Mouse (Mus musculus) limb, embryonic 13.5 days (tissue): ENCODE results near the gene Tnfsf8. TPM values are rescaled to one million over a fixed set of nuclear protein-coding genes. Genes with fewer than 3 reads are reported as not detected.

Source experiments
- ATAC-seq: fragments of 200-750 bp; cut with Nextera tagmentation; 2 replicates; pipeline ENCODE4 v1.8.0; 2017; ENCODE audit warnings: low read depth, moderate number of reproducible peaks, moderate TSS enrichment; ENCODE audit not compliant: low FRiP score
- H3K27ac ChIP-seq: fragments of 300-500 bp; sonication (generic); 2 replicates; pipeline ENCODE4 v1.5.1; 2015; ENCODE audit warnings: inconsistent platforms, mild to moderate bottlenecking, moderate library complexity
- H3K27me3 ChIP-seq: fragments of 300-500 bp; sonication (generic); 2 replicates; pipeline ENCODE4 v1.6.1; 2015; ENCODE audit warnings: mild to moderate bottlenecking, inconsistent platforms
- H3K36me3 ChIP-seq: fragments of 300-500 bp; sonication (generic); 2 replicates; pipeline ENCODE4 v1.6.1; 2015; ENCODE audit warnings: inconsistent platforms, mild to moderate bottlenecking, moderate library complexity
- H3K4me1 ChIP-seq: fragments of 300-500 bp; sonication (generic); 2 replicates; pipeline ENCODE4 v1.6.1; 2015; ENCODE audit warnings: inconsistent platforms
- H3K4me2 ChIP-seq: fragments of 300-500 bp; sonication (generic); replicated peaks from 2 replicates; pipeline ENCODE4 v1.6.1; 2015; ENCODE audit warnings: inconsistent platforms, mild to moderate bottlenecking, moderate library complexity
- H3K4me3 ChIP-seq: fragments of 300-500 bp; sonication (generic); 2 replicates; pipeline ENCODE4 v1.5.1; 2015; ENCODE audit warnings: moderate library complexity, mild to moderate bottlenecking, inconsistent platforms
- H3K9ac ChIP-seq: fragments of 300-500 bp; sonication (generic); 2 replicates; pipeline ENCODE4 v1.6.1; 2015; ENCODE audit warnings: mild to moderate bottlenecking, inconsistent platforms
- H3K9me3 ChIP-seq: fragments of 300-500 bp; sonication (generic); 2 replicates; pipeline ENCODE4 v1.6.1; 2016; ENCODE audit warnings: inconsistent platforms
- WGBS: fragments of 180-500 bp; shearing (Covaris S2); methylation state at CpG from one replicate; pipeline ENCODE4 v1.1.7; 2015; 5-methylcytosine and 5-hydroxymethylcytosine counted together
- polyA plus RNA-seq: library from polyadenylated mRNA; unstranded; fragments of >200 nt; fragmentation: Nextera tagmentation; extraction: Ambion mirVana; gene quantifications from 2 replicates; pipeline ENCODE4 v1.2.1, GENCODE M21; 2015

The Tnfsf8 gene
- polyA plus RNA-seq = 0.06 TPM in 1 of 2 replicates, not detected in the other

DNA sequence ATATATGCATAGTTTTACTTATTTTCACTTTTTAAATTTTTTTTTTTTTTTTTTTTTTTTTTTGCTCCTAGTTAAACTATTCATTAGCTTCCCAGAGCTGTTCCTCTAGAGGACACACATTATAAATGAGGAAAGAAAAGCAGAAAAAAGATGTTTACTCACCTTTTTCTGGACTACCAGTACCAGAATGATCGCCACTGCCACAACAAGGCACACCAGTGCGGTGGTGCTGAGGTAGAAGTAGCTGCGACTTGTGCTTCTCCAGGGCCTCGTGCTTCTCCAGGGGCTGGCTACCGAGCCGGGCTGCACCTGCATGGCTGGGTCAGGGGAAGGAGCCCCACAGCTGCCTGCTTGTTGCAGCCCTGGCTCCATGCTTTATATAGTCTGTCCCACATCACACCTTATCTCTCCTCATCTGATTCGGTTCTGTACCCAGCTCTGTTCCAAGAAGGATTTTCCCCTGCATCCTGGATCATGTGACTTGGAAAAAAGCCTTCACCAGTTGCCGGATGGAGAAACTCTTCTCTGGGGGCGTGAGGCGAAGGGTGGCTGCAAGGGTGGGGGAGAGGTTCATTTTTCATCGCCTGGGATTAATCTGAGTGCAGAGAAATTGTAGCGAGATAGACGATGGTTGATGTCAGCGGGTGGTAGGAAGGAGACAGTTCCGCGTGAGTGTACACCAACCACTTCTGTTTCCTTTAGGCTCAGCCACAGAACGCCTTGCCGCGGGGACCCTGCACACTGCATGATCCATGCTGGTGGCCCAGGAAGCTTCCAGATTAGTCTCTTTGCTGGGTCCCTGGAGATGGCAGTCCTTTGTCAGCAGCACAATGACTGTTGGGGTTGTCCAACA, at the start of gene Tnfsf8:
TSS of gene Tnfsf8 (minus strand) at position 660 of the 853 bp plus-strand sequence.
- H3K4me2 ChIP-seq = no peak within 1 kb of the TSS
- H3K4me1 ChIP-seq = peaks cover 19% of the 10 kb centered on the region
- WGBS = 80% methylated on average over 19 of the region's 19 CpGs
- H3K27ac ChIP-seq = no peak within 1 kb of the TSS
- H3K4me3 ChIP-seq = no peak within 1 kb of the TSS
- no peak within 1 kb of the TSS for H3K9ac ChIP-seq
- H3K27me3 ChIP-seq = no peaks in the 10 kb centered on the region
- H3K36me3 ChIP-seq = no peaks in the 10 kb centered on the region
- no peak for ATAC-seq
- H3K9me3 ChIP-seq = no peaks in the 10 kb centered on the region

DNA sequence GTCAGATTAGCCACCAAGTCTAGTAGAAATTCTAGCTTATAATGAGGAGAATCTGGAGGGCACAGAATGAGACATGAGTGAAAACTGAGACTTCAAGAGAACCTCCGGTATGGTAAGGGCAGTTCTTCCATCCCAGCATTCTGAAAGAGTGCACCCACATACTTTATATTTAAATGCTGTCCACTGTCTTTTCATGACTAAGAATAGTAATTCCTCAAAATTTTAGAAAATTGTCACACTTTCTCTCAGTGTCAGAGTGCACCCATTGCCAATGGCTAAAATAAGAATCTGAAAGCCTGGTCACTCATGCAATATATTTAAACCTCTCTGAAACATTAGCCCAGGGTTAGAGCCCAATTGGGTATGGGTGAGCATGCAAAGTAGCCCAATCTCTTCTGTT, 47.4 kb upstream of the Tnfsf8 start:
- no peaks in the 10 kb centered on the region for H3K4me1 ChIP-seq
- H3K4me3 ChIP-seq = no peak overlapping the region
- WGBS = 89% methylated on average over 1 of the region's 1 CpGs
- no peak overlapping the region for H3K27ac ChIP-seq
- no peak for ATAC-seq
- no peaks in the 10 kb centered on the region for H3K36me3 ChIP-seq
- no peaks in the 10 kb centered on the region for H3K9me3 ChIP-seq
- no peak overlapping the region for H3K9ac ChIP-seq
- no peak overlapping the region for H3K4me2 ChIP-seq
- no peaks in the 10 kb centered on the region for H3K27me3 ChIP-seq

DNA sequence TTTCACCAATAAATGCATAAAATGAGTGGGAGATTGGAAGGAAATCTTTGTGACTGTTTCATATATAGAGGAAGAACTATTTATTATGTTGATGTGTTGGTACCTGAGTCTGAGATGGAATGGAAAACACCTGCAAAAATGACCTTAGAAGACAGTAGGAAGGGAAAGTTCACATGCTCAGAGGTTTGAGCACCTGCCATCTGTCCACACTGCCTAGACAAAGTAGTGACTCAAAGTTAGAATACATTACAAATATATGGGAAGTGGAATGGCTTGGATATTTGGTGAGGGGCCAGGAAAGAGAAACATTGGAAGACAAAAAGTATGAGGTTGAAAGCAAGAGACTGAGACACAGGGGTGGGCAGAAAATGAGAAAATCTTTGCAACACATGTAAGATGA, 46.3 kb upstream of the Tnfsf8 start:
- Histone ChIP-seq H3K4me3 (no peak overlapping the region), H3K27me3 (no peaks in the 10 kb centered on the region), H3K36me3 (no peaks in the 10 kb centered on the region), H3K9ac (no peak overlapping the region), H3K27ac (no peak overlapping the region), H3K4me1 (no peaks in the 10 kb centered on the region), H3K4me2 (no peak overlapping the region), H3K9me3 (no peaks in the 10 kb centered on the region)
- no peak for ATAC-seq

DNA sequence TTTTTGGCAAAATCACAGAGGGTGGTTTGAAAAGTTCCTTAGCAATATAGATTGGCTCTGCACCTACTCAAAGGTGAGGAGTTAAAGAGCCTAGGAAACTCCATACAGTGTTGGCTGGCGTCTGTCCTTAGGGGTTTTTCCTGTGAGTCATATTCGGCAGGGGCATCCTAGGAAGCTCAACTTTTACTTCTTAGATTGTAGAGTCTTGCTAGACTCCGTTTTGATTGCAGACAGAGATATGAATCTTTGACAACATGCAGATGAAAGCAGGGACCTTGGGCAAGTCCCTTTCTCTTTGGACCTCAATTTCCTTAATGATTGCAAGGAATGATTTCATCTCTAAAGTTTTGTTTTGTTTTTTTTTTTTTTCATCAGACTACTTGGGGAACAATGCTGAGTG, 44.9 kb upstream of the Tnfsf8 start:
- Histone ChIP-seq H3K9me3 (no peaks in the 10 kb centered on the region), H3K27me3 (no peaks in the 10 kb centered on the region), H3K36me3 (no peaks in the 10 kb centered on the region), H3K4me2 (no peak overlapping the region), H3K4me1 (no peaks in the 10 kb centered on the region), H3K27ac (no peak overlapping the region), H3K4me3 (no peak overlapping the region), H3K9ac (no peak overlapping the region)
- ATAC-seq = no peak
- WGBS = 66% methylated on average over 3 of the region's 3 CpGs

DNA sequence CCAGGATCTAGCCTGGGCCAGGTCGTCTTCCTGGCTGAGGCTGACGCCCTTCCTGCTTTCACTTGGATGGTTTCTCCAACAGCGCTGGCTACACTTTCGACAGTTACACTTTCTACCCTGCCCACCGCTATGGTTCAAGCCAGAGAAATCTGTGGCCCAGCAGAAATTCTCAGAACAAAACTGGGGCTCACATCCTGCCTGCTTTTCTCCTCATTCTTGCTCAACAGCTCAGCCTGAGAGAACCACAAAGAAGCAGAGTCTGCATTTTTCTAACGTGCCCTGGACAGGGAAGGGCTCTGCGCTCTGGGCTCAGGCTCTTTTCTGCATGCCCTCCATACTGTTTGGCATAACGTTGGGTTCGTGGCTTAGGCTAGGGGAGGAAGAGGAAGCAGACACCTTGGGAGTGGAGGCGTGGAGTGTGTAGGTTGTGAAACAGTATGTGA, 38.0 kb upstream of the Tnfsf8 start:
- H3K9ac ChIP-seq = no peak overlapping the region
- no peak overlapping the region for H3K4me2 ChIP-seq
- H3K27me3 ChIP-seq = no peaks in the 10 kb centered on the region
- H3K36me3 ChIP-seq = no peaks in the 10 kb centered on the region
- no peak overlapping the region for H3K4me3 ChIP-seq
- no peak for ATAC-seq
- no peak overlapping the region for H3K27ac ChIP-seq
- 77% methylated on average over 10 of the region's 10 CpGs for WGBS
- H3K4me1 ChIP-seq = no peaks in the 10 kb centered on the region
- H3K9me3 ChIP-seq = no peaks in the 10 kb centered on the region

DNA sequence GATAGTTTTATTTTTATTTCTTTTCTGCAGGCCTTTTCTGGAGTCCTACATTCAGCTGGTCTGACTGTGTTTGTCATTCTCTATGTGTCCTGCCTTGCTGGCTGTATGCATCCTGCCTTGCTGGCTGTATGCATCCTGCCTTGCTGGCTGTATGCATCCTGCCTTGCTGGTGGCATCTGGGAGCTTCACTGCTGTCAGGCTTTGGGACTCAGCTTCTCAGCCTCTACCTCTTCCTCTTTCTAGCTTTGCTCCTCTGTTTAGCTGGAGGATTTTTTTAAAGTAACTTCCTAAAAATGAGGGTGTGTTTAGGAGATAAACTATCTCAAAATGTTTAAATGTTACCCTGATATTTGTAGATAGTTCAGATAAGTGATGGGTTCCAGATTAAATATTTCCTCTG, 36.0 kb upstream of the Tnfsf8 start:
- H3K9me3 ChIP-seq = no peaks in the 10 kb centered on the region
- no peaks in the 10 kb centered on the region for H3K36me3 ChIP-seq
- no peaks in the 10 kb centered on the region for H3K4me1 ChIP-seq
- no peak overlapping the region for H3K27ac ChIP-seq
- ATAC-seq = no peak
- H3K4me3 ChIP-seq = no peak overlapping the region
- H3K9ac ChIP-seq = no peak overlapping the region
- H3K27me3 ChIP-seq = no peaks in the 10 kb centered on the region
- H3K4me2 ChIP-seq = no peak overlapping the region

DNA sequence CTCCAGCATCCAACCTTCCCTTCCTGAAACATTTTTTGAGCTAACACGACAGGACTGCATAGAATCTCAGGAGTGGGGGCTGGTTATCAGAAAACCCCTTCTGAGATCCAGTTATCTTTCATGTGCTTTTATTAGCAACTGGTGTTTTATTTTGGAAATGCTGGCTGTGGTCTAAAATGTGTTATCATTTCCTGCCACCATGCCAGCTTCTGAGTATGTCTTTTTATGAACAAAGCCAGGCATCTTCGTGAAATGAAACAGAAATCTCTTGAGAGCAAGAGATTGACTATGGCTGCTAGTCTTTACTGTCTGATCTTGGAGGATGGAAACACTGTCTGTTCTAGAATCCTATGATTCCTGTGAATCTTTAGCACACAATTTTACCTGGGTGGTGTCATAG, 25.0 kb upstream of the Tnfsf8 start:
- no peaks in the 10 kb centered on the region for H3K9me3 ChIP-seq
- H3K9ac ChIP-seq = no peak overlapping the region
- 84% methylated on average over 2 of the region's 2 CpGs for WGBS
- no peak overlapping the region for H3K4me3 ChIP-seq
- H3K4me2 ChIP-seq = no peak overlapping the region
- H3K4me1 ChIP-seq = no peaks in the 10 kb centered on the region
- H3K36me3 ChIP-seq = no peaks in the 10 kb centered on the region
- H3K27me3 ChIP-seq = no peaks in the 10 kb centered on the region
- no peak overlapping the region for H3K27ac ChIP-seq
- no peak for ATAC-seq

DNA sequence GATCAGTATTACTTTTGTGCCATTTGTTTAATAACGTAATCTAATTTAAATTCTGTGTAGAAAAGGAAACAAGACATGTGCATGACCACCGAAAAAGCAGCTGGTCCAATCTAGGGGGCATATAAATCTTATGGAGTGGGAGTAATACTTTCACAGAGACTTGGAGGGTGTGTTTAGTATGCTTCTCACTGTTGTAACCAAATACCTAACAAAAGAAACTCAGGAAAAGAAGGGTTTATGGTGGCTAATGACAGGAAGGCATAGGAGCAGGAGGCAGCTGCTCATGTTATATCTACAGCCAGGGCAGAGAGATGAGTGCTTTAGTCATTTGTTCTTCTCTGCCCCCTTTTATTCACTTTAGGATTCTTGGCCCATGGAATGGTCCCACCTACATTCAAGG, 15.6 kb upstream of the Tnfsf8 start:
- Histone ChIP-seq H3K27ac (no peak overlapping the region), H3K36me3 (no peaks in the 10 kb centered on the region), H3K4me3 (no peak overlapping the region), H3K9me3 (no peaks in the 10 kb centered on the region), H3K9ac (no peak overlapping the region), H3K27me3 (no peaks in the 10 kb centered on the region), H3K4me2 (no peak overlapping the region), H3K4me1 (0 out of 2 replicates have a peak, but pooled peaks cover 3% of the 10 kb centered on the region)
- ATAC-seq = no peak
- 71% methylated on average over 2 of the region's 2 CpGs for WGBS

DNA sequence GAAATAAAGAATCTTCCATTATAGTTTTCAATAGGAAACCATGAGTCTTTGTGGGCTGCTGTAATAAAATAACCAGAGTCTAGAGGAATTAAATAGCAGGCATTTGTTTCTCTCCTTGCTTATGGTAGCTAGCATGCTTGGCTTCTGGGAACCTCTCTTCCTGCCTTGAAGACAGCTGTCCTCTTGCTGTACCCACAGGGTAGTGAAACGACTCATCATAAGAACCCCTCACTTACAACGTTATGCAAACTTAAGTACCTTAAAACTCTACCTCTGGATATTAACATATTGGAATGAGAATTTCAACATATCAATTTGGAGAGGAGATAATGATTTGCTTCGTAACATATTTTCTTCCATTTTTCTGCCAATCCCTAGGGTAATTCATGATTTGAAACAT, 14.3 kb upstream of the Tnfsf8 start:
- Histone ChIP-seq H3K27ac (no peak overlapping the region), H3K36me3 (no peaks in the 10 kb centered on the region), H3K4me2 (no peak overlapping the region), H3K27me3 (no peaks in the 10 kb centered on the region), H3K9ac (no peak overlapping the region), H3K4me1 (0 out of 2 replicates have a peak, but pooled peaks cover 3% of the 10 kb centered on the region), H3K9me3 (no peaks in the 10 kb centered on the region), H3K4me3 (no peak overlapping the region)
- 86% methylated on average over 3 of the region's 3 CpGs for WGBS
- no peak for ATAC-seq

DNA sequence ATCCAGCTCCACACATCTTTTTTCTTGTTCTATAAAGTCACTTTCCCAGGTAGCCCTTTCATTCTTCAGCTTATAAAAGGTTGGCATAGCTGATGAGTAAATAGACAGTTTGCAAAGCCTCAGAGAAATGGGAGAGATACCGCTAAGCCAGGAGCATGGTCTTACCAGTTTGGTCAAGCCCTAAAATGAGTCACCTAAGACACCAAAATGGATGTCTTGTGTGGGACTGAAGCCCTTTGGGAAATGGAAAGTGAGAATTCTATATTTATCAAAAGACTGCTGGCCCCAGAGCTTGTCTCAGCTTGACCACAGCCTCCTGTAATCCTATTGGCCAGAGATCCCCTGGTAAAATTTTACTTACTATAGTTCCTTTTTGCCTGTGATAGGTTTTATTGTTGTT, 9.5 kb upstream of the Tnfsf8 start:
- H3K27ac ChIP-seq = no peak overlapping the region
- H3K4me1 ChIP-seq = 0 out of 2 replicates have a peak, but pooled peaks cover 3% of the 10 kb centered on the region
- no peak overlapping the region for H3K4me3 ChIP-seq
- H3K4me2 ChIP-seq = no peak overlapping the region
- no peaks in the 10 kb centered on the region for H3K9me3 ChIP-seq
- H3K27me3 ChIP-seq = no peaks in the 10 kb centered on the region
- H3K9ac ChIP-seq = no peak overlapping the region
- no peaks in the 10 kb centered on the region for H3K36me3 ChIP-seq
- ATAC-seq = no peak
- 96% methylated on average over 1 of the region's 1 CpGs for WGBS

DNA sequence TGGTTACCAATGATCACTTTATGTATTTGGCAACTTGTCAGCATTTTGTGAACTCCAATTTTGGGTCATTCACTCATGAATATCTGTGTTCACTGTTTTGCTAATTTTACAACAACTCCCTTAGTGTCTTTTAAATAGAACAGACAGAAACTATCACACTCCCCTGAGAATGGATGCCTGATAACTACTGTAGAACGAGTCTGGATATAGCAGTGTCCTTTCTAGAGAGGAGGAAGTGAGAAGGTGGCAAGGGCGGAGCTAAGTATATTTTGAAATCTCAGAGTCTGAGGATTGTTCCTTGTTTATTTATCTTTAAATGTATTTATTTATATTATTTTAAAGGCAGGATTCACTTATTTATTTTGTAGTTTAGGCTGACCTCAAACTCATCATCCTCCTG, 7.6 kb upstream of the Tnfsf8 start:
- Histone ChIP-seq H3K4me3 (no peak overlapping the region), H3K9ac (no peak overlapping the region), H3K4me1 (0 out of 2 replicates have a peak, but pooled peaks cover 3% of the 10 kb centered on the region), H3K9me3 (no peaks in the 10 kb centered on the region), H3K27me3 (no peaks in the 10 kb centered on the region), H3K36me3 (no peaks in the 10 kb centered on the region), H3K4me2 (no peak overlapping the region), H3K27ac (no peak overlapping the region)
- ATAC-seq = no peak
- WGBS = 70% methylated on average over 2 of the region's 2 CpGs

DNA sequence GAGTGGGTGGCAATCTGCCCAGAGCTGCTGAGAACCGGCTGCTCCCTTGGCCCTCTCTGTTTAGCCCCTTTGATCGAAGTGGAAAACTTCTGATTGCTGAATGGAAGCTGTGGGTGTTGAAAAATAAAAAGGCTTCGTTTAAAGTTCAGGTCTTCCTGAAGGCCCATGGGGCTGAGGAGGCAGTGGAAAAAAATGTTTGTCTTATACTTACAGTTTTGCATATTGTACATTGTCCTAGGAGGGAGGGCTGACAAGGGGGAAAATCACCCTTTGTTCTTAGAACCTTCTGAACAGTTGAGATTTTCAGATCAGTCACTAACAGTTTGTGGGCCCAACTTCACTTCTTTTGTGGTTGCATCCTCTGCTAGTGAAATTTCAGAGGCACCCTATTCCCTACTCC, 1.8 kb upstream of the Tnfsf8 start:
- H3K9me3 ChIP-seq = no peaks in the 10 kb centered on the region
- H3K4me3 ChIP-seq = no peak overlapping the region
- H3K4me1 ChIP-seq = peaks cover 19% of the 10 kb centered on the region
- H3K36me3 ChIP-seq = no peaks in the 10 kb centered on the region
- H3K4me2 ChIP-seq = no peak overlapping the region
- H3K9ac ChIP-seq = no peak overlapping the region
- H3K27me3 ChIP-seq = no peaks in the 10 kb centered on the region
- no peak overlapping the region for H3K27ac ChIP-seq
- WGBS = 76% methylated on average over 3 of the region's 3 CpGs
- no peak for ATAC-seq
